Mouse (Mus musculus) adrenal gland, postnatal 4 days (tissue): Measurements from ENCODE around the gene Nnat. TPM values are rescaled to one million over a fixed set of nuclear protein-coding genes. Genes with fewer than 3 reads are reported as not detected.
A peak's percentile ranks its signal among the peaks of the same experiment; 100 is the strongest.
"Not testable (repeated sequence)": the region's sequence is repeated elsewhere in the genome, so short reads cannot be mapped to it uniquely, and the experiment has no call there.

ENCODE experiments used
- DNase-seq, 2 experiments: peaks; one replicate each; pipeline ENCODE4 v3.0.0; 2021 to 2022; ENCODE audit warnings: low spot score in 2 of 2, mixed read lengths in 2 of 2
- total RNA-seq, 2 experiments: library from RNA; stranded (reverse); gene quantifications; 2 replicates each; pipeline ENCODE4 v1.2.3; 2021

The Nnat gene
- total RNA-seq, 2 experiments from 2014 or later = 380 to 391 TPM

- DNase-seq = no peak
Observed at GRCm38 (mm10) chr2:157546686-157547085, 13.2 kb upstream of the Nnat start.

GRCm38 (mm10) chr2:157550292-157550691 is 9.6 kb upstream of the Nnat start:
- no peak for DNase-seq

- no peak for DNase-seq
Observed at GRCm38 (mm10) chr2:157552158-157552886, 7.6 kb upstream of the Nnat start.

- no peak for DNase-seq
Observed at GRCm38 (mm10) chr2:157556074-157556698, 3.7 kb upstream of the Nnat start.

GRCm38 (mm10) chr2:157558051-157558450 is 1.8 kb upstream of the Nnat start:
- no peak for DNase-seq

GRCm38 (mm10) chr2:157558520-157558919 is 1.4 kb upstream of the Nnat start:
- no peak for DNase-seq

- DNase-seq = no peak
Observed at GRCm38 (mm10) chr2:157559440-157559839, 438 bp upstream of the Nnat start.

GRCm38 (mm10) chr2:157560302-157560701 is 424 bp downstream of the Nnat start:
- no peak for DNase-seq

GRCm38 (mm10) chr2:157561165-157561836 is 1.4 kb downstream of the Nnat start:
- DNase-seq = peak in 1 of 2 experiments; percentile 65

- DNase-seq = no peak
Observed at GRCm38 (mm10) chr2:157563031-157563430, 3.2 kb downstream of the Nnat start.

- DNase-seq = no peak
Observed at GRCm38 (mm10) chr2:157564723-157565122, 4.8 kb downstream of the Nnat start.

GRCm38 (mm10) chr2:157565446-157565845 is 5.6 kb downstream of the Nnat start:
- no peak for DNase-seq

GRCm38 (mm10) chr2:157565898-157566259 is 6.0 kb downstream of the Nnat start:
- no peak for DNase-seq

GRCm38 (mm10) chr2:157566260-157566952 is 6.5 kb downstream of the Nnat start:
- DNase-seq = peak; percentile 58 to 75

- no peak for DNase-seq
Observed at GRCm38 (mm10) chr2:157567235-157567961, 7.5 kb downstream of the Nnat start.

GRCm38 (mm10) chr2:157568881-157569280 is 9.0 kb downstream of the Nnat start:
- no peak for DNase-seq

GRCm38 (mm10) chr2:157569796-157570485 is 10.1 kb downstream of the Nnat start:
- DNase-seq = no peak

GRCm38 (mm10) chr2:157571224-157571832 is 11.4 kb downstream of the Nnat start, which contains the start of gene Blcap:
Blcap (minus strand) TSS chr2:157571274.
- no peak for DNase-seq

GRCm38 (mm10) chr2:157572786-157573185 is 12.9 kb downstream of the Nnat start:
- DNase-seq = no peak

GRCm38 (mm10) chr2:157585351-157585750 is 25.5 kb downstream of the Nnat start:
- DNase-seq = not testable (repeated sequence)
